Mouse (Mus musculus) fibroblast of lung, adult 2 months (primary cell): ENCODE data around the gene Pawr.
A peak's percentile ranks its signal among the peaks of the same experiment; 100 is the strongest.

Experiments
- DNase-seq: peaks from one replicate; pipeline ENCODE4 v3.0.0-alpha.2; 2011; ENCODE audit warnings: low read depth

The Pawr gene

GRCm38 (mm10) chr10:108443931-108444876 lies 112.3 kb downstream of the Pawr start:
- DNase-seq, result no peak

DNA sequence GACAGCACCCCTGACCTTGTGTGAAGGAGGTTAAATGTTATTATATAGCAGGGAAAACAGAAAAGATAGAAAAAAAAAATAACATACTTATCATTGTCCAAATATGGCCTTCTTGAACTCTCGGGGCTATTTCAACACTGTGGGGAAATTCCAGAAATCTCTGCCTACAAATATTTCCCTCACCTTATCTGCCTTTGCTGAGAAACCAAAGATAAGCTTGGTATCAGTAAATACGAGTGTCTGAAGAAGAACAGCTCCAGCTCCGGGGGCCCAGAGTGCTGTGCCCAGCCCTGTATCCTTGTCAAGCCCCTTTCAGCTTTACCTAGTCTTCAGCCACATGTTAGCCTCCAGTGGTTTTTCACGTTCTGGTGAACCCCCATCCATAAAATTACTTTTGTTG lies 113.2 kb downstream of the Pawr start:
- no peak for DNase-seq

- no peak for DNase-seq
These were observed 113.7 kb downstream of the Pawr start for GRCm38 (mm10) chr10:108445606-108446005.

DNA sequence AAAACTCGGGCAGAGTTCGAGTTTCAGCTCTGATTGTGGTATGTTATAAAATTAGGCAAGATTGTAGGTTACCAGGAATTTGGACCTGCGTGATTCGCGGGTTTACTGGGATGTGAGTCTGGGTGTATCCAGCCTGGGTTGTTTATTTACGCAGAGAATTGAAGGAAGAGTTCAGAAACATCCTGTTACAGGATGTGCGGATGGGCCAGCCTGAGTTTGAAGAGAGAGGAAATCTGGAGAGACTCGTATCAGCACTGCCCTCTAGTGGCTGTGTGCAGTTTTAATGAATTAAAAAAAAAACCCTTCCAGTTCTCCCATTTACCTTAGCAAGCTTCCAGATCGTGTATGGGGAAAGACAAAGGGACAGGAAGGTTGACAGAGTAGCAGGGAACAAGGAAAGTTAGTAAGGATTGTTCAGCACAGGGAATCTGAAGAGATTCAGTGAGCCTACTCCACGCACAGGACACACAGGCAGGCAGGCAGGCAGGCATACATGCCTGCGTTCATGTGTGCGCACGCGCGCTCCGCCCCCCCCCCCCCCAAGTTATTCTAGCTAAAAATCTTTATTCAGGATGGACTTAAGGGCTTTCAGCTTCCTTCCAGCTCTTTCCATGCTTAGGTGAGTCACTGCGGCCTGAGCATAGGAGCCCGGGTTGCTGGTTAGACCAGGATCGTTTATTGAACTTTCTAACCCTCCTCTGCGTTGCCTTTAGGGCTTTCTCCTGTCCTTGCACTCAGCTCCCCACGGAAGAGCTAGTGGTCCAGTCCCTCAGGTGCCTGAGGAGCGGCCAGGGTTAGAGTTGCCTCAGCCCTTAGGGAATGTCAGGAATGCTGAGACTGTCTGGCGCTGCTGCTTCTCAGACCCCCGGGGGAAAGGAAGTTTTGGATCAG lies 114.4 kb downstream of the Pawr start:
- DNase-seq, result peak; percentile 66

GRCm38 (mm10) chr10:108447211-108447610 lies 115.3 kb downstream of the Pawr start:
- DNase-seq, result no peak

DNA sequence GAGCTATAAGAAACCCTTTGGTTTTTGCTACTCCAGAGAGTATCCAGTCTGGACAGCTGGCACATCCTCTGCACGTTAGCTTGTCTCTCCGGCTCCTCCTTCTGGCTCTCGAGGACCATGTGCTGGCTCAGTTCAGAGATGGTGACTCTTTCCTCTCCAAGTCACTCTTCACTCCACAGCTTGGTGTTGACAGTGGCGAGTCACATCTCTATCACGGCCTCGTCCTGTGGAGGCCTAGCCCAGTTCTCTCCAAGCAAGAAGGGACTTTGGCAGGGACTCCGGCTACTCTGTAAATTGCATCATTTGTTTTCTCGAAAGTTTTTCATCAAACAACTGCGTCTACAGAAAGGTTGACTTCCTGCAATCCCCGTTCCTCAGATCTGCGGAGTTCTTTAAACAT lies 116.5 kb downstream of the Pawr start:
- no peak for DNase-seq

GRCm38 (mm10) chr10:108450401-108450800 lies 118.5 kb downstream of the Pawr start:
- no peak for DNase-seq

GRCm38 (mm10) chr10:108451516-108451915 lies 119.6 kb downstream of the Pawr start:
- no peak for DNase-seq

DNA sequence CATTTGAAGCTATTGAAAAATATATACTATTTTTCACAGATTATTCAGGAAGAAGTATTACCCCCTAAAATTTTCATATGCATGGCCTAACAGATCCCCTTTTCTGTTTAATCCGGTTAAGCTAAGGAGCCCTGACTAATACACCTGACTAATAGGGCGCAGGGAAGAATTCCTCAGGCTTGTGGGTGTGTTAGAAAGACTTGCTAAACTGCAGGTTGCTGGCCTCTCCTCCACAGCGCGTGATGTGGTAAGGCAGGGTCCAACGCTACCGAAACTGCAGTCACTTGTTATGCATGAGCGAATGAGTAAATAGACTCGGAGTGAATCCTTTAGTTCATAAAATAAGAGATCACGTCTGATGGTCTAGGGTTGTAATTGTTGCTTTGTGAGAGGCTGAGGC lies 120.5 kb downstream of the Pawr start:
- DNase-seq, result no peak

GRCm38 (mm10) chr10:108453561-108453960 lies 121.6 kb downstream of the Pawr start:
- DNase-seq, result no peak

DNA sequence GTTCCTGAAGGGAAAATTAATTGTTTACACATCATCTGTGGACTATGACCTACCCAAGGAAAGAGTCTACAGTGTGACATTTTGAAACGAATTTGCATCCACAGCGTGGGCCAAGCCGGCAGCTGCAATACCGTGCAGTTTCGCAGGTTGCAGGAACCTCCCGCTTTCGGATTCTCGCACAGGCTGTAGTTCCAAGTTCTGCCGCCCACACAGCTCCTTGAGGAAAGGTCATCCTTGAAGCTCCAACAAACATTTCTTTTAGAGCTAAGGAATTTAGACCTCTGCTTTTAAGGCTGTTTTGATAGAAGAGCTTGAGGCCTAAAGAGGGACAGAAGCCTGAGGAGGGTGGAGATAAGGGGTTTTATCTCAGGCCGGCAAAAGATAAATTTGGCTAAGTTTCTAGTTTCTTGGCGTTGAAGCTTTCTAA lies 122.8 kb downstream of the Pawr start:
- DNase-seq, result no peak

DNA sequence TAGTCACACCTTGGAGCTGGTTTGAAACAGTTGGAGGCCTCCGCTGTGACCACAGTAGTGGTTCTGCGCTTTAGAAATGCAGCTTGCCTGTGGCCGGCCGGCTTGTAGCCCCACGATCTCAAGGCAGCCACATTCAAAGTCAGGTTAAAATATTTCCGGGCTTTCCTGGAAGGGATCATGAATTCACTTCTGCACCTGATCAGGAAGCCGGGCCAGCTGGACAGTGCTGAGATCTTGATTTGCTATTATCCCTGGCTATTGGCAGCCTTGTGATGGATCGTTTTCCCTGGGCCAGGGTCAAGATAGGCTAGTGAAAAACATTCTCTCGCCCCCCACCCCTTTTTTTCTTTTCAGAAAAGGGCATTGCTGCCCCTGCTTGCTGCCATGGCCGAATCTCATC lies 123.3 kb downstream of the Pawr start:
- DNase-seq, result no peak

GRCm38 (mm10) chr10:108455883-108456282 lies 124.0 kb downstream of the Pawr start:
- no peak for DNase-seq

DNA sequence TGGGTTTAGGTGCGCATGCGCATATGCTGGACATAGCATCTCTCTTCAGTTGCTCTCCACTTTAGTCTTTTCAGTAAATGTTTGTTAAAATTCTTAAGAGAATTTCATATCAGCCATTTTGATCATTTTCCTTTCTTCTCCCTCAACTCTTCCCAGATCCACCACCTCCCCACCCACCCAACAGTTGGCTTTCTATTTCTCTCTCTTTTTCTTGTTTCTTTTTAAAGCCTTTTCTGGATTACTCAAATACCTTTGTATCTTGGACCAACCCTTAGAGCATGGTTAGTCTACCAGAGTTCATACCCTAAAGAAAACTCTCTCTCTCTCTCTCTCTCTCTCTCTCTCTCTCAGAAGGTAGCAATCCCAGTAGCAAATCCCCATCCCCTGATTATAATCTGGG lies 125.1 kb downstream of the Pawr start:
- no peak for DNase-seq

DNA sequence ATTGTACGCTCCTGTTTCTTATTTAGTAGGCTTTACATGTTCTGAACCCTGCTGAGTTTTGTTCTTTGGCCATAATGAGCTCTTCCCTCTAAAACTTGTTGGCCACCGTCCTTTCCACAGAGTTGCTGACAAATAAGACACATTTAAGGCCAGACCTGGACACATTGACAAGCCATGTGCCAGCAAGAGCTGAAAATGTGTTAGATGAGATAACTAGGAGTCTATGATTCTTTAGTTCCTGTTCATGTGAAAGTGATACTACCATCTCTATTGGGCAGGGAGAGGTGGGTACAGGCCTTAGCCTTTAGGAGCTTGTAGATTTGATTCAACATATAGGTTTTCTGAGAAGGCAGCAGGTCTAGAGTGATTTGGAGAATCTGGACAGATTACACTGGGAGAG lies 129.9 kb downstream of the Pawr start:
- DNase-seq, result no peak
